Mouse (Mus musculus): ENCODE data around the gene Dlg1.

Dlg1 gene

GRCm38 (mm10) chr16:31906896-31907295, 243.7 kb downstream of the Dlg1 start:
- no peak for DNase-seq (ENCODE audit: low spot score)

GRCm38 (mm10) chr16:31908959-31909358, 245.7 kb downstream of the Dlg1 start:
- DNase-seq (ENCODE audit: low spot score), result no peak

GRCm38 (mm10) chr16:31910281-31910847, 247.1 kb downstream of the Dlg1 start:
- no peak for DNase-seq (ENCODE audit: low spot score)

GRCm38 (mm10) chr16:31917776-31918175, 254.5 kb downstream of the Dlg1 start:
- DNase-seq (ENCODE audit: low spot score), result no peak

- peak; percentile 38 for DNase-seq (ENCODE audit: low spot score)
Observed at GRCm38 (mm10) chr16:31918248-31918724, 255.0 kb downstream of the Dlg1 start.

- no peak for DNase-seq (ENCODE audit: low spot score)
Observed at GRCm38 (mm10) chr16:31924368-31924767, 261.1 kb downstream of the Dlg1 start.
